Mouse (Mus musculus): ENCODE measurements around the gene Myo16. TPM values are rescaled to one million over a fixed set of nuclear protein-coding genes. Genes with fewer than 3 reads are reported as not detected.

Gene Myo16
- polyA plus RNA-seq, 1 experiment from 2014 or later = not detected

DNA sequence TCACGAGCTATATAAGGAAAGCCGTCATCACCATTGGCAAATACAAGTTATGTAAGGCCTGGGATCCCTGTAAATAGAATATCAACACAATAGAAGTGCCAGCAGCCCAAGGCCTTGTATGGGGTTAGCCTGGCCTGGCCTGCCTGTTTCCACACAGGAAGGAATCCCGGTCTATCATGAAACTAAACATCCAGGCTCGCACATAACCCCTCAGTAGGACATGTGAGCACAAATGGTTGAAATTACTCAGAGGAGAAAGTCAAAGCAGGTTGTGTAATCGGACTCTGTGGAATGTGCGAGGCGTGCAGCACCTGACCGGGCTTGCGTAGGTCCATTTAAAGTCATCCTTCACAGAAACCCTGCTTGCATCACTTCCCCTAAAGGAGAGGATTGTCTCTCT lies 499.6 kb downstream of the Myo16 start:
- Histone ChIP-seq H3K4me1 (replicated peaks) (peaks cover 18% of the 10 kb centered on the region), H3K27ac (no peak overlapping the region), H3K9me3 (replicated peaks) (no peaks in the 10 kb centered on the region), H3K9ac (no peak overlapping the region), H3K36me3 (no peaks in the 10 kb centered on the region), H3K4me3 (replicated peaks) (no peak overlapping the region), H3K4me2 (no peak overlapping the region), H3K27me3 (no peaks in the 10 kb centered on the region)
- DNase-seq (no peak), ATAC-seq (ENCODE audit: low read depth) (no peak)
- WGBS (ENCODE audit: insufficient replicate concordance) = 67% methylated on average over 9 of the region's 9 CpGs

DNA sequence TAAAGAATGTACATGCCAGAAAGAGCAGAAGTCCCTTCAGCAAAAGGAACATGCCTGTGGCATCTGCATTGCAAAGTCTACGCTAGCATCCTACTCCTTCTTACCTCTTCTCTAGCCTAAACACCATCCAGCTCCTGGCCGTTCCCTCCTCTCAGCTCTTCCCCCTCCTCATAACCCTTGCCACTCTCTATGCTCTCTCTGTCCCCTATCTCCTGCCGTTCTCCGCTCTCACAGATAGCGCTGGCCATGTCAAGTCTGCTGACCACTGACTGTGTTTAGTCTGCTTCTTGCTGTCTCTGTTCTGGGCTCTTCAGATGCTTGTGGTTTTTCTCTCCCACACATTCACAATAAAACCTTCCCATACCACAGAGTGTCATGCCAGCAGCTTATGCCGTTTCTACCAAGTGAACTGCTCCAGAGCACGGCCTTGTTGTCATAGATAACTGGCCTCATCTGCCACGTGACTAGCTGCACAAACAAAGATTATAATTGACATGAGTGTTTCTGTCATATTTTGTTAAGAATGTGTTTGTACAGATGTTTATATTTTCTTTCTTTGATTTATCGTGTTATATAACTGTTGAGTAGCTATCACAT lies 501.3 kb downstream of the Myo16 start:
- Histone ChIP-seq H3K27ac (peak overlapping the region; percentile 54; the same call in 1 of the 2 replicates), H3K4me1 (replicated peaks) (peaks cover 21% of the 10 kb centered on the region), H3K4me2 (peak overlapping the region; percentile 30), H3K4me3 (replicated peaks) (no peak overlapping the region), H3K27me3 (no peaks in the 10 kb centered on the region), H3K36me3 (no peaks in the 10 kb centered on the region), H3K9ac (no peak overlapping the region), H3K9me3 (replicated peaks) (no peaks in the 10 kb centered on the region)
- ATAC-seq (ENCODE audit: low read depth) (peak; percentile 79), DNase-seq (peak; percentile 42)
- WGBS (ENCODE audit: insufficient replicate concordance) = 40% methylated on average over 9 of the region's 9 CpGs

DNA sequence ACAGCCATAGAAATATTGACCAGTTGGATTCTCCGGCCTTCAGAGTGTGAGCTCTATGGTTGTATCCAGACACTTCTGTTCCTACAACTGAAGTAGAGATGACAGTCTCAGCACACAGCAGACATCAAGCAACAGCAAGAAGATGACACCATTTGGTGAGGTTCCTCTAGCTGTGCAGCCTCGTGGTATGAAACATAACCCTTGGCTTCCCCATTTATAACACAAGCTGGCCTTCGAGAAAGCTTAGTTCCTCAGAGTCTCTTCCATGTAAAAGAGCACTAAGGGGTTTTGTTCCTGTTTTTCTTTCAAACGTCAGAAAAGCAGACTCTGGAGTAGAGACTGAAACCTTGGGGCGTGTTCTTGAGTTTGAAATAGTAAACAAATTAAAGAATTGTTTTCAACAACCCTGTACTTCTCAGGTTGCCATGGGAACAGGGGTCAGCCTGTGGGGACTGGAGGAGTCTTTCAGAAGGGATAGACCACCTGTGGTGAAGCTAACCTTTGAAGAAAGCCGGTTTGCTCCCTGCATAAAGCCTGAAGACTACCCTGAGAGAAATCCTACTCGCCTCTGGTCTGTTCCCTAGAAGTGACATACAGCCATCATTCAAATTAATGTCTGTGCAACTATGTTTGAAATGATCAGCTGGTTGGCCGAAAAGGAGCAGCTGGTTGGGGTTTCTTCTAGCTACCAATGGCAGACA lies 510.2 kb downstream of the Myo16 start:
- Histone ChIP-seq H3K4me3 (replicated peaks) (no peak overlapping the region), H3K9ac (no peak overlapping the region), H3K4me2 (no peak overlapping the region), H3K4me1 (replicated peaks) (0 out of 2 replicates have a peak, but pooled peaks cover 3% of the 10 kb centered on the region), H3K27ac (no peak overlapping the region), H3K9me3 (replicated peaks) (no peaks in the 10 kb centered on the region), H3K27me3 (0 out of 2 replicates have a peak, but pooled peaks cover 3% of the 10 kb centered on the region), H3K36me3 (no peaks in the 10 kb centered on the region)
- ATAC-seq (ENCODE audit: low read depth) (no peak), DNase-seq (no peak)
- 27% methylated on average over 8 of the region's 8 CpGs for WGBS (ENCODE audit: insufficient replicate concordance)

DNA sequence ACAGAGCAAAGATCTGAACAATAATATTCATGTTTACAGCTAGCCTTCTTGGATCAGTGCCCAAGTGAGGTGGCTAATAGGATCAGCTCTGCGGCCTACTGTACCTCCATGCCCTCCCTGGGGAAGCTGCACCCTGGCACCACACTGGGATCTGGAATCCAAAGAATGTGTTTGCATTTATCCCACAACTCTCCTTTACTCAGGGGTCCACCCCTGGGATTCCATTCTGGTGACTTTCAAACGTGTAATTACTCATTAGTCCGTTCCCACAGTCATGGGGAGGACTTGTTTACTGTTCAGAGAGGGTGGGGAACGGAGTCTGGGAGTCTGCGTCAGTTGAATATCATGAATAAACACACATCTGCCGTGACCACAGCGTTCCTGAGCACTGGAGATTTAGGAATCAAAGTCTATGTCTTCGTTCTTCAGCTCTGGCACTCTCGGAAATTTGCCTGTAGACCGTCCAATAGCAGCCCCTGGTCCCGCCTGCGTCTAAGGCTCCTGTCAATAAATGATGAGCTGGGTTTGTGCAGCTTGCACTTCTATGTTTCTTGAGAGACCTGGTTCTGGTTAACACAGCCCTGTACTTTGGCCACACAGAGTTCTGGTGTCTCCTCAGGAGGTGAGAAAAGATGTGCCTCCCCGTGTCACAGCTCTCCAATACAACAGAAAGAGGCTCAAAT lies 511.3 kb downstream of the Myo16 start:
- H3K4me3 ChIP-seq (replicated peaks) = no peak overlapping the region
- H3K9ac ChIP-seq = no peak overlapping the region
- no peaks in the 10 kb centered on the region for H3K36me3 ChIP-seq
- no peak for DNase-seq
- WGBS (ENCODE audit: insufficient replicate concordance) = 42% methylated on average over 13 of the region's 13 CpGs
- H3K9me3 ChIP-seq (replicated peaks) = no peaks in the 10 kb centered on the region
- no peak for ATAC-seq (ENCODE audit: low read depth)
- H3K27ac ChIP-seq = no peak overlapping the region
- H3K4me1 ChIP-seq (replicated peaks) = 0 out of 2 replicates have a peak, but pooled peaks cover 3% of the 10 kb centered on the region
- no peak overlapping the region for H3K4me2 ChIP-seq
- peaks cover 3% of the 10 kb centered on the region; the same call in 1 of the 2 replicates for H3K27me3 ChIP-seq

DNA sequence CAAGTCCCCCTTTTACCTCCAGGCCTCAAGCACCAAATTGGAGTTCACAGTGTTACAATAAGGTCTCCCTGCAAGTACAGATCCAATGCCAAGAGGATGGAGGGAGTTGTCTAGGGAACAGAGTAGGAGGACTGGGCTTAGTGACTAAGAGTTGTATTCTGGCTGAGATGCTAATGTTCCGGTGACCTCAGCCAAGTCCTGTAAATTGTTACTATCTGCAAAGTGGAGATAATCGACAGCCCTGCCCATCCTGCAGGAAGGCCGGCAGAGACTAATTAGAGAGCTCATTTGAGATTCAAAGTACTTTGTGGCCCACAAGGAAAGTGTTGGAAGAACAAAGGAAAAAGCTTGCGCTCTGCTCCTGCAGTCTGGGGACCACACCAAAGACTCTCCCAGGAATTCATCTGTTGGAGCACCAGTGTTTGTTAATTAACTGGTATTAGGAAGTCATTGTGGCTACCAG lies 512.1 kb downstream of the Myo16 start:
- ATAC-seq (ENCODE audit: low read depth) (no peak), DNase-seq (no peak)
- H3K4me3 ChIP-seq (replicated peaks) = no peak overlapping the region
- H3K4me1 ChIP-seq (replicated peaks) = 0 out of 2 replicates have a peak, but pooled peaks cover 3% of the 10 kb centered on the region
- no peak overlapping the region for H3K4me2 ChIP-seq
- no peaks in the 10 kb centered on the region; the same call in 1 of the 2 replicates for H3K27me3 ChIP-seq
- 31% methylated on average over 4 of the region's 4 CpGs for WGBS (ENCODE audit: insufficient replicate concordance)
- no peak overlapping the region for H3K27ac ChIP-seq
- no peaks in the 10 kb centered on the region for H3K36me3 ChIP-seq
- no peaks in the 10 kb centered on the region for H3K9me3 ChIP-seq (replicated peaks)
- H3K9ac ChIP-seq = no peak overlapping the region

DNA sequence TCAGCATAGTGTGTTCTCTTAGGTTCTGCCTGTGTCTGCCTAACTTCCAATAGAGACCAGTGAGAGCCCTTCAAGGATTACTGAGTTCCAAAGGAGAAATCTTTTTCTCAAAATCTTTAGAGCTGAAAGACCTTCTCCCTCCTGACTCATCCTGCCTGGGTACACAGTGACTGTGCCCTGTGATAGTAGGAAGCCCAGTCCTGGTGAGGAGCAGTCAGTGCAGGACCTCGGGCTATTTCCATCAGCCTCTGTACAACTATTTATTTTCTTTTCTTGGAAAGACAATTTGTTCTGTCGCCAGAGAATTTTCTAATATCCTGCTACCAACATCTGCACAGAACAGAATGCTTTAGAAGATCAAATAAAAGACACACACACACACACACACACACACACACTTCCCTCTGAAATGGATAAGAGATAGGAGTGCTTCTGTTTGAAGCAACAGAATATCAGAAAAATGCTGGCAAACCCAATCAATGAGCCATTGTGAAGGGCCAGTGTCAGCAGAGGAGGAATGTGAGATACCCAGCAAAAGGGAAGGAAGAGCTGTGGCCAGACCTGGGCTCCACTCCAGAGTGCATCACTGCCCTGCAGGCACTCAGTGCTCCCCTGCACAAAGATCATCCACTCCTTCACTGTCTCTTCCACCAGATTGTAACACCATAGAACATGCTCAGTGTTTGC lies 518.3 kb downstream of the Myo16 start:
- DNase-seq (no peak), ATAC-seq (ENCODE audit: low read depth) (no peak)
- Histone ChIP-seq H3K27ac (no peak overlapping the region), H3K4me3 (replicated peaks) (no peak overlapping the region), H3K27me3 (no peaks in the 10 kb centered on the region; the same call in 1 of the 2 replicates), H3K36me3 (no peaks in the 10 kb centered on the region), H3K9ac (no peak overlapping the region), H3K4me1 (replicated peaks) (no peaks in the 10 kb centered on the region), H3K9me3 (replicated peaks) (no peaks in the 10 kb centered on the region), H3K4me2 (no peak overlapping the region)
- 37% methylated on average over 2 of the region's 2 CpGs for WGBS (ENCODE audit: insufficient replicate concordance)

DNA sequence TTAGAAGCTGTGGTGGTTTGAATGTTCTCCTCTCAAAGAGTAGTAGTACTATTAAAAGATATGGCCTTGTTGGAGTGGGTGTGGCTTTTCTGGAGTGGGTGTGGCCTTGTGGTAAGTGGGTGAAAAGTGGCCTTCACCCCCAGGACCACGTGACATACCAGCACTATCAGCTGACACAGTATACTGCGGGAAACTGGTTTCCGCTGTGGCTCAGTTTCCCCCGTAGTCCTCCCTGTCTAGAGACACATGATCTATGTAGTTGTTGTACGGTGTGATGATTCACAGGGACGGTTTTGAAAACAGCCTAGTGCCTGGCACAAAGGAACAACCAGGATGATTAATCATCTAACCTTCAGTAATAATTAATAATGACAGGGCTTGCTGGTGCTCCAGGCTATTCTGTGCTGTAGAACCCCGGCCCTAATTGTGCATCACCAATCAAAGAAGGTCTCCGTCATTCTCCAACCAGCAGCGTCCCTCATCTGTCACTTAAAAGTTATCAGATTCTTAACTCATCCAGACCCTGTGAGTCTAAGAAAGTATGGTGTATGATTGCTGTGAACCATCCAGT lies 524.2 kb downstream of the Myo16 start:
- DNase-seq (no peak), ATAC-seq (ENCODE audit: low read depth) (no peak)
- 72% methylated on average over 9 of the region's 9 CpGs for WGBS (ENCODE audit: insufficient replicate concordance)
- H3K36me3 ChIP-seq = no peaks in the 10 kb centered on the region
- H3K27me3 ChIP-seq = no peaks in the 10 kb centered on the region
- no peak overlapping the region for H3K9ac ChIP-seq
- no peak overlapping the region for H3K4me2 ChIP-seq
- H3K4me1 ChIP-seq (replicated peaks) = no peaks in the 10 kb centered on the region
- no peaks in the 10 kb centered on the region for H3K9me3 ChIP-seq (replicated peaks)
- H3K4me3 ChIP-seq (replicated peaks) = no peak overlapping the region
- no peak overlapping the region for H3K27ac ChIP-seq

DNA sequence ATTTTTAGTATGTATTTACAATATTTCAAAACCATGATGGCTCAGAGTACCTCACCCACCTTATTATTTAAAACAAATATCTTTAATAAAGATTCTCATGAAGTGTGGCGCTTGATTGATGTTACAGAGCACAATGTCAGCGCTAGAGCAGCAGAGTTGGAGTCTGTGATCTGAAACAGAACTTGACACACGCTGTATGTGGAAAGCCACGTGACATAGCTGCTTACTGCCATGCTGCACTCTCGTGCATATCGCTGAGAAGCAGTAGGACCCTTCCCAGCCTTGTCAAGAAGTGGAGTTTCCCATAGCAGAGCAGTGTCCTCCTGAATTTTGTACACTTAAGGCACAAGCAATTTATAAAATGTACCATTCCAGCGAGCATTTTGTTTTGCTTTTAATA lies 528.2 kb downstream of the Myo16 start:
- no peaks in the 10 kb centered on the region for H3K9me3 ChIP-seq (replicated peaks)
- no peak overlapping the region for H3K9ac ChIP-seq
- no peaks in the 10 kb centered on the region for H3K36me3 ChIP-seq
- H3K4me2 ChIP-seq = no peak overlapping the region
- no peak for DNase-seq
- H3K4me1 ChIP-seq (replicated peaks) = no peaks in the 10 kb centered on the region
- no peak overlapping the region for H3K4me3 ChIP-seq (replicated peaks)
- no peaks in the 10 kb centered on the region for H3K27me3 ChIP-seq
- 64% methylated on average over 7 of the region's 7 CpGs for WGBS (ENCODE audit: insufficient replicate concordance)
- ATAC-seq (ENCODE audit: low read depth) = no peak
- H3K27ac ChIP-seq = no peak overlapping the region

DNA sequence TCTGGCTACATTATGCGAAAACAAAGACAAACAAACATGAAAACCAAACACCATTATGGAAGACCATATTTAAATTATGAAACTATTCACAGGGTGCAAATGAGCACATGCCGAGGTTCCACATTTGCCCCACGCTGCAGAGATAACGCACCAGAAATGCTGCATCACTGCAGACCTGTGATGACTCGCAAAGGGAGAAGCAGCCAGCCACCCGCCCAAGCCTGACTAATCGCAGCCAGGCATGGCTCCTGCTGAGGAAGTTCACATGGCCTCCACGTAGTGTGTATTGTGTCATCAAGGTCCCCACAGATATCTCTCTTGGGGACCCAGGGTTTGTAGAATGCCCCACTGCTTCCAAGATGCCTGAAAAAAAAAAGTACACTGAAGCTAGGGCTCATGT lies 529.4 kb downstream of the Myo16 start:
- WGBS (ENCODE audit: insufficient replicate concordance) = 23% methylated on average over 8 of the region's 8 CpGs

More for the DNA sequence above, 529.4 kb downstream of the Myo16 start:
- no peaks in the 10 kb centered on the region for H3K36me3 ChIP-seq
- ATAC-seq (ENCODE audit: low read depth) = 0 out of 2 replicates have a peak, but pooled peaks have one; percentile 48
- H3K4me2 ChIP-seq = no peak overlapping the region
- H3K9ac ChIP-seq = no peak overlapping the region
- DNase-seq = peak; percentile 10
- no peaks in the 10 kb centered on the region for H3K4me1 ChIP-seq (replicated peaks)
- no peaks in the 10 kb centered on the region for H3K9me3 ChIP-seq (replicated peaks)
- no peak overlapping the region for H3K27ac ChIP-seq
- no peaks in the 10 kb centered on the region for H3K27me3 ChIP-seq
- no peak overlapping the region for H3K4me3 ChIP-seq (replicated peaks)
